Mouse (Mus musculus): ENCODE results near the gene Hcar1. TPM values are rescaled to one million over a fixed set of nuclear protein-coding genes. Genes with fewer than 3 reads are reported as not detected.

The Hcar1 gene
- 0.18 and 0.50 TPM in 2 replicates for polyA plus RNA-seq (2016; fragmentation: Nextera tagmentation; extraction: Ambion mirVana)

DNA sequence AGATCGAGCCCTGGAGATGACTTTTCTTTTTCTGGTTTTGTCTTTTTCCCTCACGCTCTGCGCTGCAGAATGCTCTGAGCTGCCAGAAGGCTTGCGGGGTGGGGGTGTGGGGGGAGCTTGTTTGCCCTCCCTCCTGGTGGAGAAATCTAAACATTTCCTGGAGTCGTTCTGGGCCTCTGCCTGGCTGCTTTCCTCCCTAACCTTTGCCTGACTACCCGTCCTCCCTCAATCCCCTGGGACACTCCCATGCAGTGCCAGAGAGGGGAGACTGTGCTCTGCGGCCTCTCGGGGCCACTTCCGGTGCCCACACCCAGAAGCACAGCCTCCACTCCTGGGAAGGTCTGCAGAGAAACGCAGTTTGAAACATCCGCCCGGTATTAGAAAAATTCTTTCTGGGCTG, at the start of gene Hcar1:
Hcar1 (minus strand) TSS at position 93 of the 400 bp plus-strand sequence.
- Histone ChIP-seq H3K36me3 (no peaks in the 10 kb centered on the region), H3K27me3 (no peaks in the 10 kb centered on the region), H3K9me3 (replicated peaks) (no peaks in the 10 kb centered on the region), H3K4me1 (0 out of 2 replicates have a peak, but pooled peaks cover 2% of the 10 kb centered on the region), H3K27ac (no peak within 1 kb of the TSS), H3K9ac (no peak within 1 kb of the TSS), H3K4me3 (no peak within 1 kb of the TSS), H3K4me2 (replicated peaks) (0 out of 2 replicates have a peak within 1 kb of the TSS, but pooled peaks have one; percentile 7)
- 62% methylated on average over 12 of the region's 12 CpGs for WGBS
- ATAC-seq (ENCODE audit: low FRiP score) = no peak

DNA sequence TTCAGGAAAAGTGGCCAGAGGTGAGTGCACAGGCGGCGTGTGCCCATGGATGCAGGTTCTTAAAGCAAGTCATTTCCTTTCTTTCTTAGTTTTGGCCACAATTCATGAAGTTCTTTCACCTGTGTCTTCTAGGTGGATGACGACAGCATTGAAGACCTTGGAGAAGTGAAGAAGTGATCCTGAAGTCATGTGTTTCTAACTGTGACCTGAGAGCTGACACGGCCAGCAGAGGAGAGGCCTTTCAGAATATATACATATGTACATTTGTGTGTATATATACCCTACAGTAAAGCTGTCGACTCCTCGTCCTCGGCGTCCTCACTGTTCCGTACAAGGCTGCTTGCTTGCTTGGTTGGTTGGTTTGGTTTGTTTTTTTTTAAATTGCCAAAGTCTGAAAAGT, 47.3 kb upstream of the Hcar1 start, which contains the start of gene Gm43518:
Gm43518 (plus strand) TSS at position 301 of the 400 bp plus-strand sequence.
- 95% methylated on average over 9 of the region's 9 CpGs for WGBS
- Histone ChIP-seq H3K9me3 (replicated peaks) (no peaks in the 10 kb centered on the region), H3K36me3 (peaks cover 68% of the 10 kb centered on the region)

DNA sequence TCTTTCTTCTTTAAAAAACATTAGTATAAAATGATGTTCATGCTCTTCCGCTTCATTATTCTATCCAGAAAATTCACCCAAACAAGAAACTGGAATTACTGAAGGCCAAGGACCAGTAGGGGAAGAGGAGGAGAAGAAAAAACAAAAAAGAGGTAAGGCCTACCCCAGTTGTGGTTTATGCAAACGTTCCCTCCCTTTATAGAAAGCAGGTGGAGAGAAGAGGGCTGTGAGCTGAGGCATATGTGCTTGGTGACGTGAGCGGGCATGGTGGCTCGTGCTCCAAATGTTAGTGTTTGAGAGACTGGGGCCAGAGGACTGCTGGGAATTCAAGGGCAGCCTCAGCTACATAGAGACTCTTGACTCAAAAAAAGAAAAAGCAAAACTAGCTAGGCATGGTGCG, 42.3 kb upstream of the Hcar1 start:
- ATAC-seq (ENCODE audit: low FRiP score) = no peak
- peaks cover 83% of the 10 kb centered on the region for H3K36me3 ChIP-seq
- no peak overlapping the region for H3K27ac ChIP-seq
- H3K9me3 ChIP-seq (replicated peaks) = no peaks in the 10 kb centered on the region
- H3K4me3 ChIP-seq = no peak overlapping the region
- H3K9ac ChIP-seq = no peak overlapping the region
- no peak overlapping the region for H3K4me2 ChIP-seq (replicated peaks)
- no peaks in the 10 kb centered on the region for H3K27me3 ChIP-seq
- WGBS = 92% methylated on average over 6 of the region's 6 CpGs
- no peaks in the 10 kb centered on the region for H3K4me1 ChIP-seq

More for the DNA sequence above, 47.3 kb upstream of the Hcar1 start, which contains the start of gene Gm43518:
- Histone ChIP-seq H3K9ac (no peak within 1 kb of the TSS), H3K4me2 (replicated peaks) (no peak within 1 kb of the TSS), H3K4me3 (no peak within 1 kb of the TSS), H3K4me1 (peaks cover 4% of the 10 kb centered on the region; the same call in 1 of the 2 replicates), H3K27ac (no peak within 1 kb of the TSS), H3K27me3 (no peaks in the 10 kb centered on the region)
- ATAC-seq (ENCODE audit: low FRiP score) = no peak

DNA sequence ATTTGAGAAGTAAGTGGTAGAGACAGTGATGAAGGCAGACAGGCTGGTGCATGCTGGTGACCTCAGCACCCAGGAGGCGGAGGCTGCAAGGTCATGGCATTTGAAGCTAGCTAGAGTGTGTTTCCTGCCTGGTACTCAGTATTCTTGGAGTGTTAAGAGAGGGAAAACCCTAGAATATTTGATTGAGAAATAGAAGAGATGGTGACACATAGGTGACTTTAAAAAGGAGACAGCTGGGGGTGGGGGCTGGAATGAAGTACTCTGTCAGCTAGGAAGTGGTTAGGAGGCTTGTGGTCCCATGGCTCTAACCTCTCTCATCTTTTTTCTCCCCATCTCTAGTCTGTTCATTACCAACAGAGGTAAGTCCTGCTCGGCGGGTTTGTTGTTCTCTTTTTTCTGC, 35.0 kb upstream of the Hcar1 start:
- no peak for ATAC-seq (ENCODE audit: low FRiP score)
- 93% methylated on average over 3 of the region's 3 CpGs for WGBS
- peaks cover 76% of the 10 kb centered on the region for H3K36me3 ChIP-seq

DNA sequence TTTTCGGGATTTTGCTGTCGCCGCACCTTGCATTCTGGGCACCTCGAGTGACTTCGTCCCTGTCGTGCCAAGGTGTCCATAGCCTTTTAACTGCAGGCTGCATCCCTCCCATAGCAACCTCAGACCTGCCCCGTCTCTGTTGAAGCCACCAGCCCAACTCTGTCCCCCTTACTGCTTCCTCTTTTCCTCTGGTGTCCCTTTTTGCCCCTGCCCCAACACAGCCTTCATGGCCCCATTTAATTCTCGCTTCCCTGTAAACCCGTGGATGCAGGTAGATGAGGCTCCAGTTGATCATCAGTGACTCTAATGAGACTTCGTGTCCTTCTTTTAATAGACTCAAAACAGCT, 27.8 kb upstream of the Hcar1 start:
- Histone ChIP-seq H3K27me3 (no peaks in the 10 kb centered on the region), H3K9me3 (replicated peaks) (no peaks in the 10 kb centered on the region), H3K4me2 (replicated peaks) (peak overlapping the region; percentile 80), H3K36me3 (peaks cover 32% of the 10 kb centered on the region), H3K9ac (peak overlapping the region; percentile 98), H3K4me3 (peak overlapping the region; percentile 92), H3K27ac (peak overlapping the region; percentile 86), H3K4me1 (peaks cover 16% of the 10 kb centered on the region)
- ATAC-seq (ENCODE audit: low FRiP score) = no peak
- WGBS = 5% methylated on average over 10 of the region's 10 CpGs

More for the DNA sequence above, 35.0 kb upstream of the Hcar1 start:
- H3K4me3 ChIP-seq = no peak overlapping the region
- H3K9me3 ChIP-seq (replicated peaks) = no peaks in the 10 kb centered on the region
- H3K4me2 ChIP-seq (replicated peaks) = no peak overlapping the region
- H3K9ac ChIP-seq = no peak overlapping the region
- no peak overlapping the region for H3K27ac ChIP-seq
- H3K4me1 ChIP-seq = 0 out of 2 replicates have a peak, but pooled peaks cover 3% of the 10 kb centered on the region
- no peaks in the 10 kb centered on the region for H3K27me3 ChIP-seq

DNA sequence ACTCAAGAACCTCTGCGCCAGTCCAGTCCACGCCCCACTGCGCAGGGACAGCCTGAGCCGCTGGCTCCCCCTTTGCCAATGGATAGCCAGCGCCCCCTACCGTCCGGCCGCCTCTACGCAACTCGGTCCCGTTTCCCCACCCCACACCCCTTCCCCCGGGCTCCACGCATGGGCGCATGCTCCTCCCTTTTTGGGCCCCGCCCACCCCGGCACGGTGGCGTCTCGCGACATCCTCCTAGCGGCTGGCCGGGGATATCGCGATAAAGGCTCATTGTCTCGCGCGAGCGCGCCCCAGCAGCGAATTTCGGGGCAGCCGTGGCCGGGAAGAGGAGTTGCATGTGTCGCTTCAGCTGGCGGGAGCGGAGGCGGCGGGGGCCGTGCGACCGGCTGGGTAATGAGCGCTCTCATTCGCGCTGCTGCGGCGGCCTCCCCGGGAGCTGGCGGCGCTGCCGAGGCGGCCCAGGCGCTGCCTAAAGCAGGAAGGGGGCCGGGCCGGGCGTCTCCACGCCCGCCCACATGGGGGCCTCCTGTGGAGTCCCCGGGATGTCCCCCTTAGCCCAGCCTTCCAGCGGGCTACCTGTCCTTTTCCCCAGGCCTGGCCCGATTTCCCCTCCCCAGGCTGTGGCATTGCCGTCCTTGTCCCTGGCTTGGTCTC, 27.3 kb upstream of the Hcar1 start, which contains the start of gene Denr:
Denr (plus strand) TSS at position 200 of the 655 bp plus-strand sequence.
- 0% methylated on average over 61 of the region's 61 CpGs for WGBS

DNA sequence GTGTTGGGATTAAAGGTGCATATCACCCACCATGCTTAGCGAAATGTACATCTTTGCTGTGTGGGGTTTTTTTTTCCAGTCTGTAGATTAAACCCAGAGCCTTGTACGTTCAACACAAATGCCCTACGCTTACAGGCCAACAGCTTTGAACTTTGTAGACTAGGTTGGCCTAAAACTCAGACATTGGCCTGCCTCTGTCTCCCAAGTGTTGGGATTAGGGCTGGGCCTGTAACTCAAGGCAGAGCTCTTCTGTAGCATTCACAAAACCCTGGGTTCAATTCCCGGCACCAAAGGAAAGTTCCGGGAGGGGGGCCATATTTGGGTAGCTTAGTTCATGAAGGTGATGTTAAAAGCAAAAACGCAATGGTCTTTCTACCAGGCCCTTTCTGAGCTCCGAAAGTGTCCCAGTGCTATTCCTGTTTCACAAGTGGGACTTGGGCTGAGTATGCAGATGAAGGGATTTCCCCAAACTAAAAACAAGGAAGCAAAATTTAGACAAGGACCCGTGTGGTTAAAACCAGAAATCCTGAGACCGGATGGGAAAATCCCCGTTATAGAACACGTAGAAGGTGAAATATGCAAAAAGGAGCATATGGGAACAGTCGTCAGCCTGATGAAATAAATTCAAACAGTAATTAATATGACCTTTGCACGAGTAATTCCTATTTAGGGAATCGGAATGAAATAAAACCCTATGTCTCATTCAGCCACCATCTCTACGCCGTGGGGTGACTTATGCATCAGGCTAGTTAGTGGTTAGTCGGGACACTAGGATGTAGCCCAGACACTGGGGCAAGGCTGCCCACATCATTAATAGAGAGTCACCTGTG, 26.5 kb upstream of the Hcar1 start:
- H3K27me3 ChIP-seq = no peaks in the 10 kb centered on the region
- no peak overlapping the region for H3K27ac ChIP-seq
- H3K4me1 ChIP-seq = peaks cover 16% of the 10 kb centered on the region
- H3K9me3 ChIP-seq (replicated peaks) = no peaks in the 10 kb centered on the region
- peaks cover 28% of the 10 kb centered on the region for H3K36me3 ChIP-seq
- ATAC-seq (ENCODE audit: low FRiP score) = no peak
- peak overlapping the region; percentile 80; the same call in 1 of the 2 replicates for H3K4me2 ChIP-seq (replicated peaks)
- 0 out of 2 replicates have a peak overlapping the region, but pooled peaks have one; percentile 98 for H3K9ac ChIP-seq
- 71% methylated on average over 17 of the region's 17 CpGs for WGBS
- 0 out of 2 replicates have a peak overlapping the region, but pooled peaks have one; percentile 92 for H3K4me3 ChIP-seq

More for the DNA sequence above, 27.3 kb upstream of the Hcar1 start, which contains the start of gene Denr:
- peak; percentile 94 for ATAC-seq (ENCODE audit: low FRiP score)
- Histone ChIP-seq H3K27me3 (no peaks in the 10 kb centered on the region), H3K9me3 (replicated peaks) (no peaks in the 10 kb centered on the region), H3K36me3 (peaks cover 30% of the 10 kb centered on the region), H3K9ac (peak within 1 kb of the TSS; percentile 98), H3K27ac (peak within 1 kb of the TSS; percentile 86), H3K4me2 (replicated peaks) (peak within 1 kb of the TSS; percentile 80), H3K4me1 (peaks cover 16% of the 10 kb centered on the region), H3K4me3 (peak within 1 kb of the TSS; percentile 92)

DNA sequence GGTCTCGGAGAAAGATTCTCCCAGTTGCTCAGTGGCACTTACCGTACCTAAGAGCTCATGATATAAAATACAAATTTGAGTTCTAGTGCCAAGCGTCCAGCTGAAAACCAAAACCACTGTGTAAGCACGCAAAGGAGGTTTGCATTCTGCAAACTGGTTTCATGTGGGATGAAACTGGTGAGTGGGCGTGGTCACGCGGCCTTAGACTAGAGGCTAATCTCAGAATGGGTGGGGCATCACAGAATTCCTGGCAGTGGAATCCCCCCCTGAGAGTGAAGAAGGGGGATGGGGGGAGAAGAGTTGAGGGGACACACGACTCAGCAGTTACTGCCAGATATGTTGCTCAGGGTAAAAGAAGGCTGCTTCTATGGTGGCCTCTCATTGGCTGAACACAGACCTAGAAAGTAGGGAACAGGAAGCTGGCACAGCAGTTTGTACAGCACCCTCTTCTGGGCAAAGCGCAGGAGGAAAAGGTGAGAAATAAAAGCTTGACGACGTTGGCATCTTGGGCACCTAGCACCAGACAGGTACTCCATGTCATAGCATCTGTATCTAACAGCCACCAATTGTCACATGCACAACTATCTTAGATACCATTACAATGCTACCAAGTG, 24.3 kb upstream of the Hcar1 start:
- ATAC-seq (ENCODE audit: low FRiP score) = no peak
- Histone ChIP-seq H3K4me2 (replicated peaks) (no peak overlapping the region), H3K27me3 (no peaks in the 10 kb centered on the region), H3K9ac (no peak overlapping the region), H3K4me3 (no peak overlapping the region), H3K27ac (no peak overlapping the region), H3K4me1 (peaks cover 16% of the 10 kb centered on the region), H3K9me3 (replicated peaks) (no peaks in the 10 kb centered on the region), H3K36me3 (peaks cover 10% of the 10 kb centered on the region)
- WGBS = 72% methylated on average over 11 of the region's 11 CpGs

DNA sequence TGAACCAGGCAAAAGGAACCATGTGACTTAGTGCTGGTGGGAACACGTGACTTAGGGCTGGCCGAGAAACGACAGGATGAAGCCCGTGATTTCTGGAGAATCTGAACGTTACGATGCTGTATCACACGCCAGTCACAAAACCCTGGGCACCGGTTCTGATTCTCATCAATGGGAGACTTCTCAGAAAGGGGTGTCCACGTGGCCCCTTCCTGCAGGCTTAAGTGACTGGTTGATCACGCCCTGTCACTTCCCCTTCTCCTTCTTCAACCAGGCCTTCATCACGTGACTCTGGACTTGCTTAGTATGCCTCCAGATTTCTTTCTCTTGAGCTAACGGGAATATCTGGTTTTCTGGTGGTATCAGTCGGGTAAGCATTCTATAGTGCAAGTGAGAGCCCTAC, 17.5 kb upstream of the Hcar1 start:
- no peaks in the 10 kb centered on the region for H3K36me3 ChIP-seq
- H3K9me3 ChIP-seq (replicated peaks) = no peaks in the 10 kb centered on the region
- WGBS = 86% methylated on average over 13 of the region's 13 CpGs
- no peak overlapping the region for H3K27ac ChIP-seq
- no peak for ATAC-seq (ENCODE audit: low FRiP score)
- H3K9ac ChIP-seq = no peak overlapping the region
- no peaks in the 10 kb centered on the region for H3K4me1 ChIP-seq
- H3K27me3 ChIP-seq = no peaks in the 10 kb centered on the region
- H3K4me3 ChIP-seq = no peak overlapping the region
- H3K4me2 ChIP-seq (replicated peaks) = no peak overlapping the region

DNA sequence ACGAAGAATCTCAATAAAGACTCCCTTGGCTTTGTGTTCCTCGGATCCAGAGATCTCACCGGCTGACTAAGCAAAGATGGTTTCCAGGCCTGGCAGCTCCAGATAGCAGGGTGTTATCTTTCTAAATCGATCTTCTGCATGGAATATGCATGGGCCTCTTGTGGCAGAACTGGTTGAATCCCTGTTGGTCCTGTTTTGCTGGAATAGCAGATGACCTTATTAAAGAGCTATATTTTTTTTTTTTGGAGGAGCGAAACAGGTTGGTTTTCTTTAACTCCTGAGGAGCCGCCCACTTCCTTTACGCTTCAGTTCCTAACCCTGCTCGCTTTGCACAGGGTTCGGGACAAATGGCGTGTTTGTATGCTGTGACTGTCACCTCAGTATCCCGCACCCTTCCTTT, 16.6 kb upstream of the Hcar1 start:
- no peak overlapping the region for H3K9ac ChIP-seq
- no peak overlapping the region for H3K4me2 ChIP-seq (replicated peaks)
- H3K9me3 ChIP-seq (replicated peaks) = no peaks in the 10 kb centered on the region
- no peak for ATAC-seq (ENCODE audit: low FRiP score)
- H3K27me3 ChIP-seq = no peaks in the 10 kb centered on the region
- WGBS = 85% methylated on average over 11 of the region's 11 CpGs
- H3K4me3 ChIP-seq = no peak overlapping the region
- no peaks in the 10 kb centered on the region for H3K4me1 ChIP-seq
- H3K27ac ChIP-seq = no peak overlapping the region
- H3K36me3 ChIP-seq = no peaks in the 10 kb centered on the region

DNA sequence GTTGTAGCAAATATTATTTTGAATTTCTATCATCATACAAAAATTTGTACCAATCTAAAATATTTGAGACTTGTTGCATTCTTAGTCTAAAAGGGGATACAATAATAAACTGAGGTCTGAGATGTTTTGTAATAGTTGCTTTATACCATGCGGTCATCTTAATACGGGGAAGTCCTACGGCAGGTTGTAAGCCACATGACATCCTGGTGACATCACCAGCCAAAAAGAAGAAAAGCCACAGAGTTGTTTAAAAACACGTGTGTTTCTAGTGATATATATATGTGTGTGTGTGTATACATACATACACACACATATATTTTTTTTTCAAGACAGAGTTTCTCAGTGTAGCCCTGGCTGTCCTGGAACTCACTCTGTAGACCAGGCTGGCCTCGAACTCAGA, 13.7 kb upstream of the Hcar1 start:
- 89% methylated on average over 5 of the region's 5 CpGs for WGBS

DNA sequence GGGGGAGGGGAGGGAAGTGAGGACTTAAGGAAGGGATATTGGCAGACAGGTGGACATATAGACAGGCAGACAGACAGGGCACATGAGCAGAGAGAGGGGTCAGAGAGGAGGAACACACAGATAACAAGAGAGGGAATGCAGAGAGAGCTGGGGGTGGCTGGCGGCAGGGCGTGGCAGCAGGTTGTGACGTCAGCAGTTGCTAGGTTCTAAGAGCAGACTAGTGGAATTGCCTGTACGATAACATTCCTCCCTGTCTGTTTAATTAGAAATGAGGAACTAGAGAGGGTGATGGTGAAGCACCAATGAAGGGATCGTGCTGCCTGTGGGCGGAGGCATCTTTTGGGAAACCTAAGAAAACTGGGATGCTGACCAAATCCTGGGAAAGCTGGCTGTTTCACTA, 11.8 kb upstream of the Hcar1 start:
- Histone ChIP-seq H3K9ac (no peak overlapping the region), H3K4me2 (replicated peaks) (no peak overlapping the region), H3K27me3 (no peaks in the 10 kb centered on the region), H3K36me3 (no peaks in the 10 kb centered on the region), H3K4me1 (no peaks in the 10 kb centered on the region), H3K4me3 (no peak overlapping the region), H3K9me3 (replicated peaks) (no peaks in the 10 kb centered on the region), H3K27ac (no peak overlapping the region)
- 45% methylated on average over 6 of the region's 6 CpGs for WGBS
- ATAC-seq (ENCODE audit: low FRiP score) = no peak

More for the DNA sequence above, 13.7 kb upstream of the Hcar1 start:
- H3K9ac ChIP-seq = no peak overlapping the region
- no peaks in the 10 kb centered on the region for H3K36me3 ChIP-seq
- no peaks in the 10 kb centered on the region for H3K27me3 ChIP-seq
- H3K4me3 ChIP-seq = no peak overlapping the region
- H3K27ac ChIP-seq = no peak overlapping the region
- no peaks in the 10 kb centered on the region for H3K9me3 ChIP-seq (replicated peaks)
- H3K4me1 ChIP-seq = no peaks in the 10 kb centered on the region
- no peak for ATAC-seq (ENCODE audit: low FRiP score)
- H3K4me2 ChIP-seq (replicated peaks) = no peak overlapping the region

All from hindbrain, embryonic 12.5 days (tissue).